Mouse (Mus musculus): ENCODE results near the gene Amn. TPM values are rescaled to one million over a fixed set of nuclear protein-coding genes. Genes with fewer than 3 reads are reported as not detected.

Gene Amn
- not detected for total RNA-seq (2021)

DNA sequence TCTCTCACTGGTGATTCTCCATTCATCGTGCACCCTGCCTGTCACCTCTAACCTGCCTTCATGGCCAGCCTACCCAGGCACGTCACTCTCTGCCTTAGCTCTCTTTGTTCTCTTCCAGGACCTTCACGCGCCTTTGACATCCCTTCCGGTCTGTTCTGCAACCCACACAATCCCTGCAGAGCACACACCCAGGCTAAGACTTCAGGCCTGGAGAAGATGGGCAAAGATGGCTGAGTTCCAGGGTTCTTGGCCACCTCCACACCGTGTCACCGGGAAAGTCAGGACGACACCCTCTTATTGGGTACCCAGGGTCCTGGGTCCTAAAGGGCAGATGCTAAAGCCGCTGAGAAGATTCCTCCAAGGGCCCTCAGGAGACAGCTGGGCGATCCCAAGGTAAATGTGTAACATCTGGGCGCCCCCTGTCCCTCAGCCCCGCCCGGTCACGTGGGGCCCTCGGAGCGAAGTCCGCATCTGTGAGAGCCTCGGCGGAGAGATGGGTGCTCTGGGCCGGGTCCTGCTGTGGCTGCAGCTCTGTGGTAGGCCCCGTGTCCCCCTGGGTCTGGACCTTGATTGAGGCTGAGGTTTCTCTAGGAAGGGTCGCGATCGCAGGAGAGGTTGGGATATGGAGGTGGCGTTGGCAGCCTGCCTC, at the start of gene Amn:
Gene Amn (plus strand): TSS at position 467 of the 649 bp plus-strand sequence.
- DNase-seq (ENCODE audit: low spot score): no peak
- intact Hi-C loops (cut with DNase I): loop anchor here (5.0 kb wide), 1 partner anchor 142 kb away; no protein-coding TSS in a partner anchor

GRCm38 (mm10) chr12:111225197-111225780, 45.6 kb upstream of the Amn start:
- intact Hi-C loops (cut with DNase I): no loop called here
- DNase-seq (ENCODE audit: low spot score): no peak

DNA sequence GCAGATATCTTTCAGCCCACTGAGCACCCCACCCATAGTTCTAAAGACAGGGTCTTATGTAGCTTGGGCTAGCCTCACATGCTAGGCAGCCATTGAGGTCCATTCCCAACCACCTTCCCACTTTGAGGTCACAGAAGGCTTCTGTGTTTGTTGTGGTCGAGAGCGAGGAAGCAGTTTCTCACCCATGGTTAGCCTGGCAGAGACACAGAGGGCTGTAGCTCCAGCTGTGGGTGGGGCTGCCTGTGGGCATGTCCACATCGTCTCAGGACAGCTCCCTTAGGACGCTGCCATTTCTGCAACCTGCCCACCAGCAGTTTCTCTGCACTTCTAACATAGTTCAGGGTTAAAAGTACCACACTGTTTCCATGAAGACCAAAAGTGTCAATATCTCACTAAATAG, 43.5 kb upstream of the Amn start:
- DNase-seq (ENCODE audit: low spot score): no peak
- intact Hi-C loops (cut with DNase I): no loop called here

GRCm38 (mm10) chr12:111228488-111228887, 42.4 kb upstream of the Amn start:
- intact Hi-C loops (cut with DNase I): no loop called here
- no peak for DNase-seq (ENCODE audit: low spot score)

DNA sequence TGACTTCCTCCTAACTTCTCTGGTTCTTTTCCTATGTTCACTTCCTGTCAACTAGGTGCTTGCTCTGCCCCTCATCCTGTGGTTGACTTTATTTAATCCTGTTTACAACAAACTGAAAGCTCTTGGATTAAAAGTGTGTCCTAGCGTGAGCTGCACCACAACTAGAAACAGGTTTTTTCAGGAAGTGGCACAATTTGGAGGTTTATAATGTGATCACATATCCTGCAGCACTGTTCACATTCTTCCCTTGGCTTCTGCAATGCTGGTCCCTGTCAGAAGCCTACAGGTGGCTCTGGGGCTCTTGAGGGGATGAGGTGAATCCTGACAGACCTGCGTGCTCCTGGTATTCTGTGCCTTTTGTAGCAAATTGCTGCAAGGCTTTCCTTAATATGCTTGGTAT, 40.1 kb upstream of the Amn start:
- intact Hi-C loops (cut with DNase I): no loop called here
- DNase-seq (ENCODE audit: low spot score): no peak

DNA sequence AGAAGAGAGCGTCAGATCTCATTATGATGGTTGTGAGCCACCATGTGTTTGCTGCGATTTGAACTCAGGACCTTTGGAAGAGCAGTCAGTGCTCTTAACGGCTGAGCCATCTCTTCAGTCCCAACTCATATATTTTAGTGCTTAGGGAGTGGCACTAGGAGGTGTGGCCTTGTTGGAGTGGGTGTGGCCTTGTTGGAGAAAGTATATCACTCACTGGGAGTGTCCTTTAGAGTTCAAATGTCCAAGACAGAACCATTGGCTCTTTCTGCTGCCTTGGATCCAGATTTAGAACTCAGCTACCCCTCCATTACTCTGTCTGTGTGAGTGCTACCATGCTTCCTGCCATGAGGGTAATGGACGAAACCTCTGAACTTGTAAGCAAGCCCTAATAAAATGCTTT, 37.1 kb upstream of the Amn start:
- no peak for DNase-seq (ENCODE audit: low spot score)
- intact Hi-C loops (cut with DNase I): no loop called here

DNA sequence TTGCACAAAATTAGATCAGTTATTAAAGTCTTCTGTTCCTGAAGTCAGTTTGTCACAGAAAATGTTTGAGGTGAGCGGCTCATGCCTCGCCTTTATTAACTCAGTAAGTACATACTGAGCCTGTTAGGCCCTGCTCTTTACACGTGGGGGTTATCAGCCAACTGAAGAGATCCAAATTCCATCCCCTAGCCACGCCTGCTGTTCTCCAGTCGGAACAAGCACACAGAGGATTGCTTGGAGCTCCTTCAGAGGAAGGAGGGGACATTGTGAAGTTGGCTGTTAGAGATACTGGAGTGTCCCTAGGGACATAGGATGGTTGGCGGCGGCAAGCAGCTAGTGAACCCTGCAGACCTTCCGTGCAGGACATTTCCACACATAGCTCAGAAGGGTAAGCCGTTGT, 36.5 kb upstream of the Amn start:
- DNase-seq (ENCODE audit: low spot score): no peak
- intact Hi-C loops (cut with DNase I): no loop called here

DNA sequence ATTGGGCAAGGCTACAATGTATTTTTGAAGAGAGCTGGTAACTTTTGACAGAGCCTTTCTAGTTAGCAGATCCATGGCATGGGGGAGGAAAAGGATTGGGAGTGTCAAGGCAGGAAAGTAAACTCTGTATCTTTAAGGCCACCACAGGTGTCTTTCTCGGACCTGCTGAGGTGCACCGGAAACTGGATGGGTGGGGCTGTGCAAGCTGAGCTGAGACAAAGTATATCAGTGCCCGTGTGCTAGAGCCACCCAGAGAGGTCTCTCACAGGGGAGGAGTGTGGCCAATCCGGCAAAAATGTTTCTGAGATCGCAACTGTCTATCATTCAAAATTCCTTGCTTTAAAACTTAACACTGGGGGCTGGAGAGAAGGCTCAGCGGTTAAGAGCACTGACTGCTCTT, 35.3 kb upstream of the Amn start:
- no peak for DNase-seq (ENCODE audit: low spot score)
- intact Hi-C loops (cut with DNase I): no loop called here

GRCm38 (mm10) chr12:111237611-111238188, 33.2 kb upstream of the Amn start:
- intact Hi-C loops (cut with DNase I): no loop called here
- DNase-seq (ENCODE audit: low spot score): no peak

DNA sequence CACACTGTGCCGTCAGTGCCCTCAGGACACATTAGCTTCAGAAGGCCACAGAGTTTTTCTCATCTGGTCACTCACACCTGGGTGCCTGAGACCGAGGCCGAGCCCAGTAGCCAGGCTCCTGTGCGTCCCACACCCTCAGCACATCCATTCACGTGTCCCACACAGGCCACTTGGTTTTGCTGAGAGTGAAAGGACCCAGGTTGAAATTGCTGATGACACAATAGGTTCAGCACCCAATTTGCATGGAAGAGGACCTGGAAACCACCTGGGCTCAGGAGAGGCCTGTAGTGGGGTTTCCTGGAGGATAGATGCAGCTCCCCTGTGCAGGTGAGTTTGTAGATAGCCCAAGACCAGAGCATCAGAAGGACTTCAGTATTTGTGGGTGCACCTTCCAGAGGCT, 32.5 kb upstream of the Amn start:
- DNase-seq (ENCODE audit: low spot score): no peak
- intact Hi-C loops (cut with DNase I): no loop called here

DNA sequence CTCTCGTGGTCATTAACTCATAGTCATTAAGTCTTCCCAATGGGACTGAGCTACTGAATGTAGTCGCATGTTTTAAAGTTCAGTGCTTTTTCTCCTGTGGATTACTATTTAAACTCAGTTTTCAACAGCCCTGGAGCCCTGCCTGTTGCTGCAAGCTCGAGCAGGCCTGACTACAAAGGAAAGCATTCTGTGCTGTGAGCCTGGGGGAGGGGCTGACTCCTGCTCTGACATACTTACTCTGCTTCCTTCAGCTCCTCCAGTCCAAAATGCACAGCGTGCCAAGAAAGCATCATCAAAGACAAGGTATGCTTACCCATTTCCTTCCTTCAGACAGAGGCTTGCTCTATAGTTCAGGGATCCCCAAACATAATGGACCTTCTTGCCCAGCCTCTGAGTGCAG, 32.1 kb upstream of the Amn start:
- DNase-seq (ENCODE audit: low spot score): no peak
- intact Hi-C loops (cut with DNase I): no loop called here

- intact Hi-C loops (cut with DNase I): no loop called here
- no peak for DNase-seq (ENCODE audit: low spot score)
These were observed 31.0 kb upstream of the Amn start for GRCm38 (mm10) chr12:111239930-111240329.

DNA sequence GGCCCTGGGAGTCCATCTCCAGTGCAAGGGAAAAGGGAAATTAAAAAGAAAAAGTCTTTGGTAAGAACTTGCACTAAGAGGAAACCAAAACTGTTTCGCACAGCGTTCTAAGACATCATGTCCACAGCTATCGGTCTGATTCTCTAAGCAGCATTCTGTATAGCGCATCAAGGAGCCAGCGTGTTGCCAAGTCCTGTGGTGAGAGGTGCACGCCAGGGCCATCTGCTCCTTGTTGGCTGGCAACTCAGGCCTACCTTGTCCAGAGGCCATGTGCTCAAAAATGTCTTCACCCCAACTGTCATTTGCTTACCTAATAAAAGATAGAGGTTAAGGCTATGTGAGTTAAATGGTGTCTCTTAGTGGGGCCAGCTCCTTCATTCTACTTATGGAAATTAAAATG, 29.0 kb upstream of the Amn start:
- DNase-seq (ENCODE audit: low spot score): no peak
- intact Hi-C loops (cut with DNase I): no loop called here

DNA sequence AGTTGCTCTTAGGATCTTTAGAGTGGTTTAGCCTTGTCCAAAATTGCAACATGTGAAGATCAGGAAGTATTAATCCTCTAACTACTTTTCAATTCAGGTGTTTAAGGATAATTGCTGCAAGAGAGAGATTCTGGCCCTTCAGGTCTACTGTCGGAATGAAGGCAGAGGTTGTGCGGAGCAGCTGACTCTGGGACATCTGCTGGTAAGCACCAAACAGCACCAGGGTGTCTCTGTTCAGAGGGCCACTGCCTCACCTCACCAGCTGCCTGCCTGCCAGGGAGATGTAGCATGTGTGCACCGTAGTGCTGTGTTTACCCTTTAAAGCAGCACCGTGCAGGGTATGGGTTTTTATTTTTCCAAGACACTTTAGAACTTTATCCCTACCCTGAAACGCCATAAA, 28.5 kb upstream of the Amn start:
- intact Hi-C loops (cut with DNase I): no loop called here
- no peak for DNase-seq (ENCODE audit: low spot score)

DNA sequence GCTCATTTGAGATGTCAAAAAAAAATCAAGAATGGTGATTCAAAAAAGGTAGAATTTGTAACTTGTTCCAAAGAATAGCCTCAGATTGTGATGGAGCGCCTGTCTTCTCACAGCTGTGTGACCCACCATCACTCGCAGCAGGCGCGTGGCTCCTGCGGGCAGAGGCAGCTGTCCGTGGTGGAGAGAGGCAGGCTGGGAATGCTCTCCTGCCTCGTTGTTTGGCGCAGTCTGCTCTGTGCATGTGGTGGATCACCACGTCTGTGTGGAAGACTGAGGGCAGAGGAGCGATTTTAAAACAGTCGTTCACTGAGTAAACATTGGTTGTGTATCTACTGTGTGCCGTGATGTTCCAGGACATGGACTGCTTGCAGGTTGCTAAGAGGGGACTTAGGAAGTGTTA, 27.2 kb upstream of the Amn start:
- no peak for DNase-seq (ENCODE audit: low spot score)
- intact Hi-C loops (cut with DNase I): no loop called here

DNA sequence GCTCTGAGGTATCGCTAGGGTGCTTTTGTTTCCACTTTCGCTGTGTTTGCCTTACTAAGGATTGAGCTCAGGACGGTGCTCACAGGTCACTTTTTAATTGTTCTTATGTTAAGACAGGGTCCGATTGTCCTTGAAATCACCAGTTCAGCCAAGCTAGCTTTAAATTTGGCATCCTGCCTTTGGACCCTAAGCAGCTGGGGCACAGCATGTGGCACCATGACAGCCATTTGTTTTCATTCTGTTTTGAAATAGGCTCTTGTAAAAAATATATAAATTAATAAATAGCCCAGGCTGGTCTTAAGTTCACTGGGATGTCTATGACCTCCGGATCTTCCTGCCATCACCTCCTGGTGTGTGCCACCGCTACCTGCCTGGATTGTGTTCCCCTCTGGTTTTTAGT, 25.8 kb upstream of the Amn start:
- intact Hi-C loops (cut with DNase I): loop anchor here (5.0 kb wide), 1 partner anchor 158 kb away; no protein-coding TSS in a partner anchor
- no peak for DNase-seq (ENCODE audit: low spot score)

DNA sequence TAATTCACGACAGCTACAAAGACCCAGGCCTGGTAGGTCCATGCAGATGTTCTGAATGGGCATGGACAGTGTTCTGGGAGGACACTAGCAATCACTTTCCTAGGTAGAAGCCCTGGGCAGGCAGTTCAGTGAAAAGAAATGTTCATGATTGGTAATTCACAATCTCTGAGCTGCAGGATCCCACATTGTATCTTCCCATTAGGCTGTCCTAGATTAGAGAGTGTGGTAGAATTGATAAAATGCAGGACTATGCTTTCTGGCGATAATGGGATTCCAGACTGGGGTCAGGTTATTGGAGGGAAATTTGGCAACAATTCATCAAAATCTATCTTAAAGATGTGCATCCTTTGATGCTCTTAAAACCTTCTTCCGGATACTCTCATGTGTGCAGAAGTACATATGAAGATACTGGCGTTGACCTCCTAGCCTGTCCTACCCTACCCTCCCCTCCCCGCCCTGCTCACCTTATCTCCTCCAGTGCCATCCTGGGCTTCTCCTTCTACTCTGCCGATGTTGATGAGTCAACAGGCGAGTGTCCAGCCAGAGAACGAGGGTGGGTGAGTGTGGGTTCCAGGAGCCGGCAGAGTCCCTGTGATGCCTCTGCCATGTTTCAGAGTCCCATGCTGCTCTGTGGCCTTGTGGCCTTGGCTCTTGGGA, 24.0 kb upstream of the Amn start:
- DNase-seq (ENCODE audit: low spot score): no peak
- intact Hi-C loops (cut with DNase I): loop anchor here (5.0 kb wide), 1 partner anchor 160 kb away; no protein-coding TSS in a partner anchor

DNA sequence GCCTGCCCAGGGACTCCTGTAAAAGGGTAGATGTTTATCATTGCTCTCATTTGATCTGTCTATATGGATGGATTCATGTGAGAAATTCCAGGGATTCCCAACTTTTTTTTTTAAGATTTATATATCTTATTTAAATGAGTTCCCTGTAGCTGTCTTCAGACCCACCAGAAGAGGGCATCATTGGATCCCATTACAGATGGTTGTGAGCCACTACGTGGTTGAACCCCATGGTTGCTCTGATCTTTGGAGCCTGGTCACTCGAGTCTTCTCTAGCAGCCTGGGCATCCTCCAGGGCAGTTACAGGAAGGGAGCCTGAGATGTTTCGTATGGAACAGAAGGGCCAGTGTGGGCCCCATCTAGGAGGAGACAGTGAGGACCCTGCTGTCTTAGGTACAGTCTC, 21.8 kb upstream of the Amn start:
- intact Hi-C loops (cut with DNase I): loop anchor here (5.0 kb wide), 1 partner anchor 162 kb away; no protein-coding TSS in a partner anchor
- no peak for DNase-seq (ENCODE audit: low spot score)

DNA sequence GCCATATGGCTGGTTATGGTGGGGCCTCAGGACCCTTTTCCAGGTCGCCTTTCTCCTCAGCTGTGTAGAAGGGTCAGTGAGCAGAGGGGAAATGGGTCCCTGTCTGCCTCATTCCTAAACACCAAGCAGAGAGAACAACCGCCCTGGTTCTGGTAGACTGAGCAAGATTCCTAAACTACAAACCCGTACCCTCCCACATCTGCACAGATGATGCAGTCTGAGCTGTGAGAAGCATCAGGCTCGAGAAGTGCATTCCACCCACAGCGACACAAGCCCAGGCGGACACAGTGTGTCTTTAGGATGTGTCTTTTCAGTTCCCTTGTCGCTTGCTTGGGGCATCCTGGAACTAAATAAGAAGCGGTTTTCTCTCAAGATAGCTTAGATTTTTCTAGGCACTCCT, 20.8 kb upstream of the Amn start:
- intact Hi-C loops (cut with DNase I): no loop called here
- DNase-seq (ENCODE audit: low spot score): no peak

GRCm38 (mm10) chr12:111251227-111251626, 19.7 kb upstream of the Amn start:
- intact Hi-C loops (cut with DNase I): no loop called here
- no peak for DNase-seq (ENCODE audit: low spot score)

DNA sequence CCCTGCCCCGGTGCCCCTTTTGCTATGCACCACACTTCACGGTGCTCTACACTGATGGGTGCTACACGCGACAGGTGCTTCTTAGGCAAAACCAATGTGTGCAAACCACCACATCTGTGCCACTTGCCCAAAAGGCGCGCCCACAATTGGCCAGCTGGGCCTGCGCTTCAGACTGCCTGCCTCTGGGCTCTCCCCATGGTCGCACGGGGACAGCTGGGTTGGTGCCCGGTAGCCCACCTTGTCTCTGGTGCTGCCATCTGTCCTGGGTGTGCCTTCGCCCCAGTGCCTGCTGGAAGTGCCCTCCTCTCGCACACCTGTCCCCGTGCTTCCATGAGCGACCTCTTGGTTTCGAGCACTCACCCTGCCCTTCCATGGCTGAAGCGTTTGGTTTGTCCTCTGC, 7.2 kb upstream of the Amn start:
- no peak for DNase-seq (ENCODE audit: low spot score)
- intact Hi-C loops (cut with DNase I): no loop called here
